Mouse (Mus musculus) liver, adult 2 months (tissue): ENCODE data around the gene Pald1.

ENCODE experiments used
- CTCF ChIP-seq: fragments of 200-500 bp; IDR thresholded peaks from 2 replicates; pipeline ENCODE4 v1.5.1; 2011; ENCODE audit warnings: low read depth, low read length, control low read depth
- POLR2A ChIP-seq: fragments of 200-500 bp; IDR thresholded peaks from 2 replicates; pipeline ENCODE4 v1.6.1; 2011; ENCODE audit warnings: low read length, control low read depth; ENCODE audit not compliant: insufficient read depth; ENCODE audit errors: extremely low read depth

GRCm38 (mm10) chr10:61346374-61346773 is 37.0 kb downstream of the Pald1 start:
- TF ChIP-seq CTCF (no peak), POLR2A (no peak)
